Mouse (Mus musculus): ENCODE measurements around the gene Ninl. TPM values are rescaled to one million over a fixed set of nuclear protein-coding genes. Genes with fewer than 3 reads are reported as not detected.
"Not testable (repeated sequence)": the region's sequence is repeated elsewhere in the genome, so short reads cannot be mapped to it uniquely, and the experiment has no call there.

Gene Ninl
- polyA plus RNA-seq, 1 experiment: 4.5 TPM

DNA sequence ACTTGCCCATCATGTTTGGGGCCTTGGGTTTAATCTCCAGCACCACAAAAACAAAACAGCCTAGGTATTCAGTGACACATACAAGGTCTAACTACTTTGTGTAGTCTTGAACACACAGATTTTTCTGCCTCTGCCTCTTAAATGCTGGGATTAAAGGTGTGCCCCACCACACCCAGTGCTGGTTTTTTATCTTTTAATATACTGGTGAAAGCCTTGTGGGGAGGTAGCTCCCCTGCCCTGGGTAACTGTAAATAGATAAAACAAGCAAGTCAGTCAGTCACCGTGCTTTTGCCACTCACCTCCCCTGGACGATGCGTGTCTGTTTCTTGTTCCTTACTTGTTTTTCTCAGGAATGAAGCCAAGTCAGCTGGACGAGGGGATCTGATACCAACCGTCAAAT lies 123.4 kb downstream of the Ninl start:
- peaks cover 14% of the 10 kb centered on the region for H3K79me3 ChIP-seq (ENCODE audit: low read depth)
- H3K79me2 ChIP-seq (ENCODE audit: control insufficient read depth, insufficient read depth): peaks cover 34% of the 10 kb centered on the region
- TF ChIP-seq MYOD1 (IDR thresholded peaks at IDR 0.05; ENCODE audit: control insufficient read depth, insufficient read length, low read depth) (no peak), CEBPB (IDR thresholded peaks at IDR 0.05; ENCODE audit: low read depth) (no peak), MYOG (IDR thresholded peaks at IDR 0.05; ENCODE audit: control insufficient read depth, extremely low read depth, insufficient read length) (no peak), CTCF (IDR thresholded peaks at IDR 0.05; ENCODE audit: control insufficient read depth, insufficient read depth, insufficient read length) (no peak), MAX (IDR thresholded peaks at IDR 0.05) (no peak), USF1 (IDR thresholded peaks at IDR 0.05; ENCODE audit: low read depth) (no peak), FOSL1 (IDR thresholded peaks at IDR 0.05; ENCODE audit: insufficient read depth, low read length, poor library complexity, severe bottlenecking) (no peak)
- no peak overlapping the region for H3K4me3 ChIP-seq (ENCODE audit: insufficient read depth, poor library complexity, severe bottlenecking)
- no peak overlapping the region for H3ac ChIP-seq (ENCODE audit: control insufficient read depth, insufficient read length, low read depth)
- H3K36me3 ChIP-seq (ENCODE audit: control insufficient read depth, insufficient read depth): peaks cover 56% of the 10 kb centered on the region
- H3K27me3 ChIP-seq (ENCODE audit: control insufficient read depth, insufficient read depth, insufficient read length): no peaks in the 10 kb centered on the region

DNA sequence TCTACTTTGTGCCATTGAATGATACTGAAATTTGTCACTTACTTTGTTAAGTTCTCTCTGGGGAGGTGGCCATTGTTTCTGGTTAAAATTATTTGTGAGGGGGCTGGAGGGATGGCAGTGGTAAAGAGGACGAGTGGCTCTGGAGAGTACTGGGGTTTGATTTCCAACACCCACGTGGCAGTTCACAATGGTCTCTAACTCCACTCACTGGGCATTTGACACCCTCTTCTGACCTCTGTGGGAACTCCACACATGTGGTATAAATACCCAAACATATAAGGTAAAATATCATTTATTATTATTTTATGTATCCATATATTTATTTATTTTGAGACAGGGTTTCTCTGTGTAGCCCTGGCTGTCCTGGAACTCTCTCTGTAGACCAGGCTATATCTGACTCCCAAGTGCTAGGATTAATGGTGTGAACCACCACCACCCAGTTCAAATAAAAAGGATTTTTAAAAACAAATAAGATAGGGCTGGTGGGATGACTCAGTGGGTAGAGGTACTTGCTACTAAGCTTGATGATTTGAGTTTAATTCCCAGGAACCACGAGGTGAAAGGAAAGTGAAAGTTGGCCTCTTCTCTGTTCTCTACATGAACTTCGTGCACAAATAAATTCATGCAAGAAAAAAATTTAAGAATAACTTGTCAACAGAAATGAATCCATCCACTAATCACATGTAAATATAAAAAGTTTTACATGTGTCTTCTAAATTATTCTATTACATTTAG lies 124.2 kb downstream of the Ninl start:
- no peak for TF ChIP-seq USF1 (IDR thresholded peaks at IDR 0.05; ENCODE audit: low read depth)
- no peak for TF ChIP-seq CTCF (IDR thresholded peaks at IDR 0.05; ENCODE audit: control insufficient read depth, insufficient read depth, insufficient read length)
- no peak for TF ChIP-seq CEBPB (IDR thresholded peaks at IDR 0.05; ENCODE audit: low read depth)
- no peak for TF ChIP-seq MAX (IDR thresholded peaks at IDR 0.05)
- TF ChIP-seq FOSL1 (IDR thresholded peaks at IDR 0.05; ENCODE audit: insufficient read depth, low read length, poor library complexity, severe bottlenecking): no peak
- TF ChIP-seq MYOG (IDR thresholded peaks at IDR 0.05; ENCODE audit: control insufficient read depth, extremely low read depth, insufficient read length): no peak
- TF ChIP-seq MYOD1 (IDR thresholded peaks at IDR 0.05; ENCODE audit: control insufficient read depth, insufficient read length, low read depth): no peak
- Histone ChIP-seq H3K36me3 (ENCODE audit: control insufficient read depth, insufficient read depth) (peaks cover 51% of the 10 kb centered on the region), H3K4me3 (ENCODE audit: insufficient read depth, poor library complexity, severe bottlenecking) (no peak overlapping the region)

DNA sequence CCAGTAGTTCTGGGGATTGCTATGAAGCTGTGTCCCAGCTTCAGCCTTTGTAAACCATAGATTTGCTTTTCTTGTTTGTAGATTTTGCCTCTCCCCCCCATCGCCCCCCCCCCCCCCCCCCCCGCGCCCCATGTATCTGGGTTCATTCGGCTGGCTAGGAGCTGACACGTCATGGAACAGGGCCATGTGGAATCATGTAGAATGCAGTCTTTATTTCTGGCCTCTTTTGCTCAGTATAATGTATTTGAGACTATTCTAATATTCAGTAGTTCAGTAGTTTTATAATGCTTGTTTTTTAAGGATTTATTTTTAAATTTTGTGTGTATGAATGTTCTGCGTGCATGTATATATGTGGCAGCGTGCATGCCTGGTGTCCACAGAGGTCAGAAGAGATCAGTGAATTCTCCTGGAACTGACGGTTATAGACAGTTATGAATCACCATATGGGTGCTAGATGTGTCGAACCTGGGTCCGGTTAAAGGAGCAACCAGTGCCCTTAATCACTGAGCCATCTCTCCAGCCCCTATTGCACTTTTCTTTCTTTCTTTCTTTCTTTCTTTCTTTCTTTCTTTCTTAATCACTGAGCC lies 128.8 kb downstream of the Ninl start:
- TF ChIP-seq MYOG (IDR thresholded peaks at IDR 0.05; ENCODE audit: control insufficient read depth, extremely low read depth, insufficient read length): no peak
- no peak for TF ChIP-seq MYOD1 (IDR thresholded peaks at IDR 0.05; ENCODE audit: control insufficient read depth, insufficient read length, low read depth)
- no peak for TF ChIP-seq CEBPB (IDR thresholded peaks at IDR 0.05; ENCODE audit: low read depth)
- no peak for TF ChIP-seq MAX (IDR thresholded peaks at IDR 0.05)
- TF ChIP-seq USF1 (IDR thresholded peaks at IDR 0.05; ENCODE audit: low read depth): no peak
- TF ChIP-seq CTCF (IDR thresholded peaks at IDR 0.05; ENCODE audit: control insufficient read depth, insufficient read depth, insufficient read length): no peak
- no peak for TF ChIP-seq FOSL1 (IDR thresholded peaks at IDR 0.05; ENCODE audit: insufficient read depth, low read length, poor library complexity, severe bottlenecking)
- H3K4me3 ChIP-seq (ENCODE audit: insufficient read depth, poor library complexity, severe bottlenecking): peak overlapping the region; percentile 47
- H3ac ChIP-seq (ENCODE audit: control insufficient read depth, insufficient read length, low read depth): no peak overlapping the region
- peaks cover 18% of the 10 kb centered on the region for H3K79me3 ChIP-seq (ENCODE audit: low read depth)
- H3K36me3 ChIP-seq (ENCODE audit: control insufficient read depth, insufficient read depth): peaks cover 17% of the 10 kb centered on the region
- peaks cover 45% of the 10 kb centered on the region for H3K79me2 ChIP-seq (ENCODE audit: control insufficient read depth, insufficient read depth)
- no peaks in the 10 kb centered on the region for H3K27me3 ChIP-seq (ENCODE audit: control insufficient read depth, insufficient read depth, insufficient read length)

More for the DNA sequence above, 124.2 kb downstream of the Ninl start:
- Histone ChIP-seq H3K27me3 (ENCODE audit: control insufficient read depth, insufficient read depth, insufficient read length) (no peaks in the 10 kb centered on the region), H3K79me2 (ENCODE audit: control insufficient read depth, insufficient read depth) (peaks cover 43% of the 10 kb centered on the region), H3ac (ENCODE audit: control insufficient read depth, insufficient read length, low read depth) (no peak overlapping the region), H3K79me3 (ENCODE audit: low read depth) (peaks cover 16% of the 10 kb centered on the region)

DNA sequence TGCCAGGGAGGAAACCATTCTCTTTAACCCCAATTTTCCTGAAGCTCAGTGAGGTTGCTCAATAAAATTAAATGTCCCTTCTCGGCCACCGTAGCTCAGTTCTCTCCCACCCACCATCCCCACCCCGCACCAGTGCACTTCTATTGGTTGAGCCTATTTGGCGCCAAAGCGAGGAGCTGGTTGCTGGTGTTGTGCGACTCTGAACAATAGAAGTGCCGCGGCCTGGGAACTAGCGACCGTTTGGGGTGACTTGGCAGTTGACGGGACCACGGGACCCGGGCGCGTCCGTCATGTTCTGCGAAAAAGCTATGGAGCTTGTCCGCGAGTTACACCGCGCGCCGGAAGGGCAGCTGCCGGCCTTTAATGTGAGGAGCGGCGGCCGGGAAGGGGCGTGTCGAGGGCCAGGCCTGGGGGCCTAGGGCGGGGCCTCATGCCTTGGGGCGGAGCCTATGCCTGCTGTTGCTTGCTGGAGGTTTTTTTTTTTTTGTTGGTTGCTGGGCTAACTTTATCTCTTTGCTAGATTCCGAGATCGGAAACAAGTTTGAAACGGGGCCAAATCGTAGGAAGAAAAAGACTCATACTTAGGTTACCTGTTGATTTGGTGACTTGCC lies 129.6 kb downstream of the Ninl start:
- H3K27me3 ChIP-seq (ENCODE audit: control insufficient read depth, insufficient read depth, insufficient read length): no peaks in the 10 kb centered on the region
- peaks cover 45% of the 10 kb centered on the region for H3K79me2 ChIP-seq (ENCODE audit: control insufficient read depth, insufficient read depth)
- TF ChIP-seq CEBPB (IDR thresholded peaks at IDR 0.05; ENCODE audit: low read depth): peak; percentile 93
- no peak for TF ChIP-seq FOSL1 (IDR thresholded peaks at IDR 0.05; ENCODE audit: insufficient read depth, low read length, poor library complexity, severe bottlenecking)
- no peak for TF ChIP-seq MAX (IDR thresholded peaks at IDR 0.05)
- TF ChIP-seq CTCF (IDR thresholded peaks at IDR 0.05; ENCODE audit: control insufficient read depth, insufficient read depth, insufficient read length): no peak
- peak overlapping the region; percentile 89 for H3ac ChIP-seq (ENCODE audit: control insufficient read depth, insufficient read length, low read depth)
- H3K79me3 ChIP-seq (ENCODE audit: low read depth): peaks cover 18% of the 10 kb centered on the region
- peaks cover 9% of the 10 kb centered on the region for H3K36me3 ChIP-seq (ENCODE audit: control insufficient read depth, insufficient read depth)
- H3K4me3 ChIP-seq (ENCODE audit: insufficient read depth, poor library complexity, severe bottlenecking): peak overlapping the region; percentile 47

DNA sequence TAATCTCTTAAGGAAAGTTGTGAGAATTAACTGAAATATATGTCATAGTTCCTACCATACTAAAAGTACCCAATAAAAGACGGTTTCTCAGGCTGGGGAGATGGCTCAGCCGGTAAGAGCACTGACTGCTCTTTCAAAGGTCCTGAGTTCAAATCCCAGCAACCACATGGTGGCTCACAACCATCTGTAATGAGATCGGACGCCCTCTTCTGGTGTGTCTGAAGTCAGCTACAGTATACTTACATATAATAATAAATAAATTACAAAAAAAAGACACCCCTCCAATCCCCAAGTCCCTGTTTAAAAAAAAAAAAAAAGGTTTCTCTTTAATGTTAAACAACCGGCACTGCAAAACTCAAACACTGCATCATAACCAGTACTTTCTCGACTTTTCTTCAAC lies 130.3 kb downstream of the Ninl start:
- not testable (repeated sequence) for H3K27me3 ChIP-seq (ENCODE audit: control insufficient read depth, insufficient read depth, insufficient read length); H3K4me3 ChIP-seq (ENCODE audit: insufficient read depth, poor library complexity, severe bottlenecking); H3K36me3 ChIP-seq (ENCODE audit: control insufficient read depth, insufficient read depth); H3ac ChIP-seq (ENCODE audit: control insufficient read depth, insufficient read length, low read depth)
- Histone ChIP-seq H3K79me3 (ENCODE audit: low read depth) (peaks cover 19% of the 10 kb centered on the region), H3K79me2 (ENCODE audit: control insufficient read depth, insufficient read depth) (peaks cover 45% of the 10 kb centered on the region)
